Mouse (Mus musculus) kidney, adult 18-20 months (tissue): Measurements from ENCODE around the gene Ybey.

Source experiments
- DNase-seq: peaks from one replicate; pipeline ENCODE4 v3.0.0; 2021

The Ybey gene

GRCm38 (mm10) chr10:76442178-76443088 lies 26.5 kb downstream of the Ybey start, which contains the start of gene Pcnt:
Gene Pcnt (minus strand): TSS chr10:76442786.
- peak; percentile 97 for DNase-seq

DNA sequence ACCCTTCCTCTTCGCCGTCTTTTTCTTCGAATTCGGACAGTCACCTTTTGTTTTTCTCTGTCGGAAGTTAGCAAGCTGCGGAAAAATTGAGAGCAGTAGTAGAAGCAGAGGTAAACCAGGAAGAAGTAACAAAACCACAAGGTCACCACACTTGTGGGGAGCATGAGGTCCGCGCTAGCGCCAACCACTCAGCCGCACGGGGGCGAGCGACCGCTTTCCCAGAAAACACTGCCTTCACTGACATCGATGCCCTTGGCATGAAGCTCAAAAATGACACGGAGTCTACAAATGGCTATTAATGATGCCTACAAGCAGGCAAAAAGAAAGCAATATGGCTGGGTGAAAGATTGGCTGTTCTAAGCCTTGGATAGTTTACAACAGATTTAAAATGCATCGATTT lies 28.6 kb downstream of the Ybey start, which contains the start of gene AC141477.1:
TSS of gene AC141477.1 (minus strand) at position 164 of the 400 bp plus-strand sequence.
- DNase-seq = no peak

GRCm38 (mm10) chr10:76439107-76439890 lies 29.6 kb downstream of the Ybey start:
- no peak for DNase-seq

GRCm38 (mm10) chr10:76433925-76434324 lies 35.0 kb downstream of the Ybey start:
- no peak for DNase-seq

DNA sequence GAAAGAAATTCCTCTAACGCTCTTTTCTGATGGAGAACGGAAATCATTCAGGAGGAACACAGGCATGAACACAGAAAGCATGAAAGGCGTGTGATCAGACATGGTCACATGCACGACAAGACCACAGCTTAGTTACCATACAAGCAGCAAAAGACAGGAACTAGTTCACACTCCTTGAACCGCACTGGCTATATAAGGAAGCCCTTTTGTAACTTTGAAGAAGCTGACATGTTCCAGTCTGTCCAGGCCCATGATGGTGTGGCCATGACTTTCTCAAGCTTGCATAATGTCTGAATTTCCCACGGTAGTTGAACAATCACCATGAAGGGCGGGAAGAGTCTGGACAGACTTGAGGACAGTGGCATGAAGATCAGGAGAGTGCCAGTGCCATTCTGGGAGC lies 43.2 kb downstream of the Ybey start:
- DNase-seq = no peak

- DNase-seq = peak; percentile 48
These were observed 52.1 kb downstream of the Ybey start for GRCm38 (mm10) chr10:76416811-76417210.
